11 mouse cellular contexts compared by ENCODE assay signal in the genomic region with DNA sequence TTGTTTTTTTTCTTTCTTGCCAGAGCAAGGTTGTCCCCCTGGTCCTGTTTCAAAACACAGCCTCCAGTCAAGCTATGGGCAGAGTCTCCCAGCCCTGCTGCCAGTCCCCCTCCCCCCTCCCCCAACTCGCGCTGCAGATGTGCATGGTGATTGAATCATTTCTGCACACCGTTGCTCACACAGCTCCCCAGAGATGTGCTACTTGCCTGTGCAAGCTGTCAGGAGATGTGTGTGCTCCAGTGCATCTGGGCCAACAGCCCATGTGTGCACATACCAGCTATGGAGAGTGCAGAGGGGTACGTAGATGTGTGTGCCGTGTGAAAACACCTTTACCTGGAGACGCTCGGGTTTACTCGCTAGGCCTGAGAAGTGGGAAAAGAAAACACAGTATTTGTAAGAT.
DNase-seq lines count a peak whose midpoint lies in the region; ATAC-seq and TF ChIP-seq lines count a peak whose summit lies in the region.
"Had no signal": no experiment of that assay in that cellular context is flagged by ENCODE, and none has a peak within 500 bp of the region (broad histone marks: within the 10 kb centered on the region; RNA-seq: fewer than 3 reads in every experiment).

No protein-coding gene starts in this region.

- H3K4me1 ChIP-seq in heart, embryonic 16.5 days (ENCODE audit: control insufficient read depth, insufficient read depth, low read length), result peaks cover 47% of the 10 kb centered on the region
- H3K4me1 ChIP-seq in forebrain, embryonic 15.5 days, result peaks cover 29% of the 10 kb centered on the region
- peaks cover 62% of the 10 kb centered on the region for H3K4me1 ChIP-seq in midbrain, embryonic 13.5 days (replicated peaks)

- H3K4me3 ChIP-seq in heart, embryonic 16.5 days (ENCODE audit: low read length), result no peak overlapping the region
- no peak overlapping the region for H3K4me3 ChIP-seq in forebrain, embryonic 15.5 days
- no peak overlapping the region for H3K4me3 ChIP-seq in midbrain, embryonic 13.5 days (replicated peaks)
- H3K4me3 ChIP-seq: lung, embryonic 15.5 days; myocyte had no signal

- WGBS in heart, embryonic 16.5 days, result 67% methylated on average over 8 of the region's 8 CpGs
- 56% methylated on average over 8 of the region's 8 CpGs for WGBS in forebrain, embryonic 15.5 days
- 59% methylated on average over 8 of the region's 8 CpGs for WGBS in midbrain, embryonic 13.5 days

- no peak overlapping the region for H3K9ac ChIP-seq in heart, embryonic 16.5 days (ENCODE audit: low read length)
- no peak overlapping the region for H3K9ac ChIP-seq in forebrain, embryonic 15.5 days (replicated peaks)
- 0 out of 2 replicates have a peak overlapping the region, but pooled peaks have one; percentile 23 for H3K9ac ChIP-seq in midbrain, embryonic 13.5 days (replicated peaks)
- H3K9ac ChIP-seq: lung, embryonic 15.5 days had no signal

- TF ChIP-seq POLR2A in brain, embryonic 14.5 days (IDR thresholded peaks at IDR 0.05; ENCODE audit: borderline replicate concordance, extremely low read depth, insufficient read depth, insufficient read length, poor library complexity, severe bottlenecking), result no peak

- H3K4me2 ChIP-seq in heart, embryonic 16.5 days (ENCODE audit: low read depth, low read length), result no peak overlapping the region
- no peak overlapping the region for H3K4me2 ChIP-seq in forebrain, embryonic 15.5 days (replicated peaks)
- no peak overlapping the region for H3K4me2 ChIP-seq in midbrain, embryonic 13.5 days (replicated peaks)
- H3K4me2 ChIP-seq: lung, embryonic 15.5 days had no signal

- DNase-seq in heart, postnatal 10 days, result no peak
- DNase-seq in brain, embryonic 14.5 days (ENCODE audit: low read depth), result peak; percentile 62
- DNase-seq in urinary bladder, postnatal 4 days (ENCODE audit: low spot score in 2 of 2), result no peak
- no peak for DNase-seq in right cerebral cortex, adult 18-20 months
- DNase-seq in ovary, postnatal 36 days (ENCODE audit: low spot score), result no peak
- DNase-seq: layer of hippocampus, adult 9-11 months had no signal

- no peak for ATAC-seq in heart, embryonic 16.5 days (replicated peaks; ENCODE audit: extremely low read depth, insufficient read depth, low FRiP score)
- no peak for ATAC-seq in forebrain, embryonic 15.5 days (replicated peaks)
- ATAC-seq in midbrain, embryonic 13.5 days, result 0 out of 2 replicates have a peak, but pooled peaks have one; percentile 13

- no peaks in the 10 kb centered on the region for H3K36me3 ChIP-seq in heart, embryonic 16.5 days (ENCODE audit: control insufficient read depth, insufficient read depth)
- no peaks in the 10 kb centered on the region for H3K36me3 ChIP-seq in forebrain, embryonic 15.5 days
- peaks cover 23% of the 10 kb centered on the region for H3K36me3 ChIP-seq in midbrain, embryonic 13.5 days
- H3K36me3 ChIP-seq: lung, embryonic 15.5 days had no signal

- no peaks in the 10 kb centered on the region for H3K9me3 ChIP-seq in heart, embryonic 16.5 days (replicated peaks; ENCODE audit: control insufficient read depth, low read length)
- H3K9me3 ChIP-seq in forebrain, embryonic 15.5 days, result no peaks in the 10 kb centered on the region
- no peaks in the 10 kb centered on the region for H3K9me3 ChIP-seq in midbrain, embryonic 13.5 days
- H3K9me3 ChIP-seq: lung, embryonic 15.5 days had no signal

- no peak for TF ChIP-seq CTCF in brain, embryonic 14.5 days (IDR thresholded peaks at IDR 0.05; ENCODE audit: borderline replicate concordance, extremely low read depth, insufficient read depth, insufficient read length)

- intact Hi-C loops in heart, postnatal 10 days (cut with DNase I), result loop anchor here (2.0 to 10.0 kb wide), 7 partner anchors 48 to 1064 kb away; partner anchors contain the start of gene Zmiz1

- peak overlapping the region; percentile 26 for H3K27ac ChIP-seq in heart, embryonic 16.5 days (ENCODE audit: low read length)
- peak overlapping the region; percentile 73 for H3K27ac ChIP-seq in forebrain, embryonic 15.5 days (replicated peaks)
- peak overlapping the region; percentile 71 for H3K27ac ChIP-seq in midbrain, embryonic 13.5 days

- H3K27me3 ChIP-seq in heart, embryonic 16.5 days (ENCODE audit: control insufficient read depth, insufficient read depth, low read length), result no peaks in the 10 kb centered on the region
- no peaks in the 10 kb centered on the region for H3K27me3 ChIP-seq in forebrain, embryonic 15.5 days
- no peaks in the 10 kb centered on the region for H3K27me3 ChIP-seq in midbrain, embryonic 13.5 days
- H3K27me3 ChIP-seq: lung, embryonic 15.5 days had no signal
